Mouse (Mus musculus): ENCODE measurements around the gene Rnf214. TPM values are rescaled to one million over a fixed set of nuclear protein-coding genes. Genes with fewer than 3 reads are reported as not detected.
A peak's percentile ranks its signal among the peaks of the same experiment; 100 is the strongest.

Gene Rnf214
- total and polyA plus RNA-seq, 3 experiments, result 7.9 to 17.0 TPM; not detected in 1

GRCm38 (mm10) chr9:45827663-45828290 lies 78.9 kb downstream of the Rnf214 start:
- Histone ChIP-seq H3K27me3 (ENCODE audit: control insufficient read depth in 1 of 2, insufficient read depth in 2 of 2, low read length in 2 of 2) (no peaks in the 10 kb centered on the region), H3K4me1 (ENCODE audit: control insufficient read depth in 1 of 2, insufficient read depth in 2 of 2, low read length in 2 of 2) (no peaks in the 10 kb centered on the region), H3K27ac (ENCODE audit: control insufficient read depth, low read depth, low read length) (no peak overlapping the region), H3K79me2 (ENCODE audit: control insufficient read depth, insufficient read depth, low read length, poor library complexity) (no peaks in the 10 kb centered on the region), H3K4me3 (ENCODE audit: control insufficient read depth in 1 of 2, insufficient read depth in 1 of 2, low read depth in 2 of 2, low read length in 2 of 2) (peak overlapping the region; percentile 80 to 83), H3K36me3 (ENCODE audit: control insufficient read depth in 1 of 2, insufficient read depth in 2 of 2, low read length in 2 of 2) (no peaks in the 10 kb centered on the region), H3K9ac (ENCODE audit: control insufficient read depth, low read depth, low read length, poor library complexity, severe bottlenecking) (peak overlapping the region; percentile 81), H3K9me3 (replicated peaks; ENCODE audit: insufficient read depth, low read length) (no peaks in the 10 kb centered on the region)
- TF ChIP-seq ETS1 (IDR thresholded peaks at IDR 0.05; ENCODE audit: low read depth, low read length) (no peak), RCOR1 (IDR thresholded peaks at IDR 0.05; ENCODE audit: low read depth, low read length) (peak; percentile 32; the same call in 1 of the 2 replicates), MYC (IDR thresholded peaks at IDR 0.05; ENCODE audit: low read depth, low read length) (0 out of 2 replicates have a peak, but pooled peaks have one; percentile 2), ZMIZ1 (IDR thresholded peaks at IDR 0.05; ENCODE audit: low read depth, low read length) (no peak), RAD21 (IDR thresholded peaks at IDR 0.05; ENCODE audit: low read depth, low read length) (no peak)
- DNase-seq (ENCODE audit: low read depth, low spot score), result peak; percentile 37

- Histone ChIP-seq H3K4me1 (ENCODE audit: control insufficient read depth in 1 of 2, insufficient read depth in 2 of 2, low read length in 2 of 2) (no peaks in the 10 kb centered on the region), H3K36me3 (ENCODE audit: control insufficient read depth in 1 of 2, insufficient read depth in 2 of 2, low read length in 2 of 2) (no peaks in the 10 kb centered on the region), H3K27me3 (ENCODE audit: control insufficient read depth in 1 of 2, insufficient read depth in 2 of 2, low read length in 2 of 2) (no peaks in the 10 kb centered on the region), H3K4me3 (ENCODE audit: control insufficient read depth in 1 of 2, insufficient read depth in 1 of 2, low read depth in 2 of 2, low read length in 2 of 2) (no peak overlapping the region), H3K9ac (ENCODE audit: control insufficient read depth, low read depth, low read length, poor library complexity, severe bottlenecking) (no peak overlapping the region), H3K79me2 (ENCODE audit: control insufficient read depth, insufficient read depth, low read length, poor library complexity) (no peaks in the 10 kb centered on the region), H3K27ac (ENCODE audit: control insufficient read depth, low read depth, low read length) (no peak overlapping the region), H3K9me3 (replicated peaks; ENCODE audit: insufficient read depth, low read length) (no peaks in the 10 kb centered on the region)
- no peak for DNase-seq (ENCODE audit: low read depth, low spot score)
- TF ChIP-seq RAD21 (IDR thresholded peaks at IDR 0.05; ENCODE audit: low read depth, low read length) (no peak), MYB (IDR thresholded peaks at IDR 0.05; ENCODE audit: low read depth, low read length) (no peak), KAT2A (conservative IDR thresholded peaks at IDR 0.05; ENCODE audit: low read depth, low read length) (no peak), MAFK (IDR thresholded peaks at IDR 0.05; ENCODE audit: borderline replicate concordance, low read depth, low read length) (no peak), SMC3 (IDR thresholded peaks at IDR 0.05; ENCODE audit: low read depth, low read length) (no peak), MXI1 (IDR thresholded peaks at IDR 0.05; ENCODE audit: low read depth, low read length) (no peak), ZC3H11A (IDR thresholded peaks at IDR 0.05; ENCODE audit: low read depth, low read length) (no peak), TBP (IDR thresholded peaks at IDR 0.05; ENCODE audit: low read depth, low read length) (no peak), CHD1 (IDR thresholded peaks at IDR 0.05; ENCODE audit: low read depth, low read length) (no peak), EP300 (IDR thresholded peaks at IDR 0.05; ENCODE audit: low read depth in 1 of 2, low read length in 2 of 2) (no peak)
These were observed 88.2 kb downstream of the Rnf214 start for GRCm38 (mm10) chr9:45818406-45819011.
